Mouse (Mus musculus) midbrain, embryonic 11.5 days (tissue): ENCODE results near the gene Cyp2j6. TPM values are rescaled to one million over a fixed set of nuclear protein-coding genes. Genes with fewer than 3 reads are reported as not detected.

ENCODE experiments used
- ATAC-seq: fragments of 200-750 bp; cut with Nextera tagmentation; 2 replicates; pipeline ENCODE4 v1.8.0; 2017; ENCODE audit warnings: moderate TSS enrichment, moderate library complexity; ENCODE audit not compliant: low FRiP score
- DNase-seq: peaks from one replicate; pipeline ENCODE4 v3.0.0; 2015; ENCODE audit warnings: low spot score; ENCODE audit errors: missing footprints
- H3K27ac ChIP-seq: fragments of 300-500 bp; sonication (generic); 2 replicates; pipeline ENCODE4 v1.5.1; 2014; ENCODE audit warnings: low read depth, low read length
- H3K27me3 ChIP-seq: fragments of 300-500 bp; sonication (generic); 2 replicates; pipeline ENCODE4 v1.6.1; 2014; ENCODE audit warnings: mild to moderate bottlenecking, low read length, moderate library complexity, mixed read lengths; ENCODE audit not compliant: control insufficient read depth, insufficient read depth
- H3K36me3 ChIP-seq: fragments of 300-500 bp; sonication (generic); 2 replicates; pipeline ENCODE4 v1.6.1; 2014; ENCODE audit warnings: mild to moderate bottlenecking, low read length, moderate library complexity, mixed read lengths; ENCODE audit not compliant: control insufficient read depth, insufficient read depth
- H3K4me1 ChIP-seq: fragments of 300-500 bp; sonication (generic); 2 replicates; pipeline ENCODE4 v1.6.1; 2014; ENCODE audit warnings: low read length; ENCODE audit not compliant: control insufficient read depth, insufficient read depth
- H3K4me2 ChIP-seq: fragments of 300-500 bp; sonication (generic); 2 replicates; pipeline ENCODE4 v1.6.1; 2014; ENCODE audit warnings: mild to moderate bottlenecking, moderate library complexity
- H3K4me3 ChIP-seq: fragments of 300-500 bp; sonication (generic); 2 replicates; pipeline ENCODE4 v1.5.1; 2014; ENCODE audit warnings: low read depth, low read length
- H3K9ac ChIP-seq: fragments of 300-500 bp; sonication (generic); 2 replicates; pipeline ENCODE4 v1.6.1; 2014; ENCODE audit warnings: low read length
- H3K9me3 ChIP-seq: fragments of 300-500 bp; sonication (generic); 2 replicates; pipeline ENCODE4 v1.6.1; 2016; ENCODE audit warnings: low read length; ENCODE audit not compliant: control insufficient read depth
- WGBS: fragments of 180-500 bp; shearing (Covaris S2); extraction: QIAGEN DNeasy Blood & Tissue Kit; methylation state at CpG from one replicate; pipeline ENCODE4 v1.1.7; 2014; 5-methylcytosine and 5-hydroxymethylcytosine counted together
- polyA plus RNA-seq: library from polyadenylated mRNA; unstranded; fragments of >200 nt; fragmentation: Nextera tagmentation; extraction: Ambion mirVana; gene quantifications from 2 replicates; pipeline ENCODE4 v1.2.1, GENCODE M21; 2014

The Cyp2j6 gene
- polyA plus RNA-seq, 1 experiment from 2014 or later, result 2.9 TPM

GRCm38 (mm10) chr4:96560464-96560863 is 7.0 kb upstream of the Cyp2j6 start:
- ATAC-seq, result no peak

GRCm38 (mm10) chr4:96559781-96560180 is 6.3 kb upstream of the Cyp2j6 start:
- no peaks in the 10 kb centered on the region for H3K9me3 ChIP-seq
- ATAC-seq, result no peak
- peak; percentile 19 for DNase-seq
- H3K4me3 ChIP-seq, result no peak overlapping the region
- 89% methylated on average over 1 of the region's 1 CpGs for WGBS
- H3K4me1 ChIP-seq, result no peaks in the 10 kb centered on the region
- H3K27ac ChIP-seq, result no peak overlapping the region
- H3K9ac ChIP-seq, result no peak overlapping the region
- no peaks in the 10 kb centered on the region for H3K36me3 ChIP-seq
- H3K27me3 ChIP-seq, result no peaks in the 10 kb centered on the region
- no peak overlapping the region for H3K4me2 ChIP-seq

More at GRCm38 (mm10) chr4:96560464-96560863, 7.0 kb upstream of the Cyp2j6 start:
- Histone ChIP-seq H3K36me3 (no peaks in the 10 kb centered on the region), H3K9ac (no peak overlapping the region), H3K4me1 (no peaks in the 10 kb centered on the region), H3K4me2 (no peak overlapping the region), H3K27me3 (no peaks in the 10 kb centered on the region), H3K27ac (no peak overlapping the region), H3K9me3 (no peaks in the 10 kb centered on the region), H3K4me3 (no peak overlapping the region)
- DNase-seq, result no peak
- 91% methylated on average over 1 of the region's 1 CpGs for WGBS

GRCm38 (mm10) chr4:96551619-96552018 is 1.8 kb downstream of the Cyp2j6 start:
- ATAC-seq, result no peak
- no peaks in the 10 kb centered on the region for H3K27me3 ChIP-seq
- H3K4me2 ChIP-seq, result no peak overlapping the region
- H3K9me3 ChIP-seq, result no peaks in the 10 kb centered on the region
- no peak overlapping the region for H3K4me3 ChIP-seq
- no peak overlapping the region for H3K27ac ChIP-seq
- WGBS, result 92% methylated on average over 3 of the region's 3 CpGs
- no peak overlapping the region for H3K9ac ChIP-seq
- H3K36me3 ChIP-seq, result no peaks in the 10 kb centered on the region
- DNase-seq, result peak; percentile 69
- peaks cover 3% of the 10 kb centered on the region; the same call in 1 of the 2 replicates for H3K4me1 ChIP-seq

- Histone ChIP-seq H3K9ac (no peak overlapping the region), H3K4me3 (no peak overlapping the region), H3K36me3 (no peaks in the 10 kb centered on the region), H3K9me3 (no peaks in the 10 kb centered on the region), H3K27me3 (no peaks in the 10 kb centered on the region), H3K27ac (no peak overlapping the region), H3K4me2 (no peak overlapping the region), H3K4me1 (no peaks in the 10 kb centered on the region)
- 70% methylated on average over 1 of the region's 1 CpGs for WGBS
- DNase-seq (no peak), ATAC-seq (no peak)
These were observed 7.5 kb downstream of the Cyp2j6 start for GRCm38 (mm10) chr4:96545976-96546375.

GRCm38 (mm10) chr4:96525772-96526171 is 27.7 kb downstream of the Cyp2j6 start:
- no peak overlapping the region for H3K27ac ChIP-seq
- ATAC-seq (no peak), DNase-seq (no peak)
- H3K9ac ChIP-seq, result no peak overlapping the region
- H3K4me3 ChIP-seq, result no peak overlapping the region
- no peaks in the 10 kb centered on the region for H3K4me1 ChIP-seq
- H3K9me3 ChIP-seq, result no peaks in the 10 kb centered on the region
- no peak overlapping the region for H3K4me2 ChIP-seq
- no peaks in the 10 kb centered on the region for H3K36me3 ChIP-seq
- no peaks in the 10 kb centered on the region for H3K27me3 ChIP-seq
- WGBS, result 29% methylated on average over 1 of the region's 1 CpGs

- Histone ChIP-seq H3K9ac (no peak overlapping the region), H3K27me3 (no peaks in the 10 kb centered on the region), H3K4me3 (no peak overlapping the region), H3K9me3 (no peaks in the 10 kb centered on the region), H3K27ac (no peak overlapping the region), H3K4me1 (no peaks in the 10 kb centered on the region), H3K4me2 (no peak overlapping the region), H3K36me3 (no peaks in the 10 kb centered on the region)
- 79% methylated on average over 2 of the region's 2 CpGs for WGBS
- ATAC-seq (no peak), DNase-seq (no peak)
These were observed 31.2 kb downstream of the Cyp2j6 start for GRCm38 (mm10) chr4:96522256-96522655.

- no peak overlapping the region for H3K27ac ChIP-seq
- H3K27me3 ChIP-seq, result no peaks in the 10 kb centered on the region
- DNase-seq (no peak), ATAC-seq (no peak)
- no peak overlapping the region for H3K9ac ChIP-seq
- no peaks in the 10 kb centered on the region for H3K36me3 ChIP-seq
- H3K4me2 ChIP-seq, result no peak overlapping the region
- no peaks in the 10 kb centered on the region for H3K4me1 ChIP-seq
- H3K4me3 ChIP-seq, result no peak overlapping the region
- no peaks in the 10 kb centered on the region for H3K9me3 ChIP-seq
- 91% methylated on average over 3 of the region's 3 CpGs for WGBS
These were observed 43.4 kb downstream of the Cyp2j6 start for GRCm38 (mm10) chr4:96510083-96510482.

- Histone ChIP-seq H3K4me3 (no peak within 1 kb of the TSS), H3K9ac (no peak within 1 kb of the TSS), H3K36me3 (no peaks in the 10 kb centered on the region), H3K27me3 (no peaks in the 10 kb centered on the region), H3K4me1 (no peaks in the 10 kb centered on the region), H3K9me3 (no peaks in the 10 kb centered on the region), H3K27ac (no peak within 1 kb of the TSS), H3K4me2 (no peak within 1 kb of the TSS)
- 78% methylated on average over 1 of the region's 1 CpGs for WGBS
- DNase-seq (no peak), ATAC-seq (no peak)
These were observed 46.2 kb downstream of the Cyp2j6 start, which contains the start of gene Cyp2j8 for GRCm38 (mm10) chr4:96507286-96507685. Cyp2j8 (minus strand) TSS chr4:96507386.
